Mouse (Mus musculus) limb, embryonic 13.5 days (tissue): ENCODE measurements at regions not wholly inside any gene's neighbourhood (a gene's known extent, or its start where the extent isn't known, plus 50 kb on each side); places are given as distances from the start of the nearest gene placed in this dataset.

Experiments used
- ATAC-seq: fragments of 200-750 bp; cut with Nextera tagmentation; 2 replicates; pipeline ENCODE4 v1.8.0; 2017; ENCODE audit warnings: low read depth, moderate number of reproducible peaks, moderate TSS enrichment; ENCODE audit not compliant: low FRiP score
- H3K27ac ChIP-seq: fragments of 300-500 bp; sonication (generic); 2 replicates; pipeline ENCODE4 v1.5.1; 2015; ENCODE audit warnings: inconsistent platforms, mild to moderate bottlenecking, moderate library complexity
- H3K27me3 ChIP-seq: fragments of 300-500 bp; sonication (generic); 2 replicates; pipeline ENCODE4 v1.6.1; 2015; ENCODE audit warnings: mild to moderate bottlenecking, inconsistent platforms
- H3K36me3 ChIP-seq: fragments of 300-500 bp; sonication (generic); 2 replicates; pipeline ENCODE4 v1.6.1; 2015; ENCODE audit warnings: inconsistent platforms, mild to moderate bottlenecking, moderate library complexity
- H3K4me1 ChIP-seq: fragments of 300-500 bp; sonication (generic); 2 replicates; pipeline ENCODE4 v1.6.1; 2015; ENCODE audit warnings: inconsistent platforms
- H3K4me2 ChIP-seq: fragments of 300-500 bp; sonication (generic); replicated peaks from 2 replicates; pipeline ENCODE4 v1.6.1; 2015; ENCODE audit warnings: inconsistent platforms, mild to moderate bottlenecking, moderate library complexity
- H3K4me3 ChIP-seq: fragments of 300-500 bp; sonication (generic); 2 replicates; pipeline ENCODE4 v1.5.1; 2015; ENCODE audit warnings: moderate library complexity, mild to moderate bottlenecking, inconsistent platforms
- H3K9ac ChIP-seq: fragments of 300-500 bp; sonication (generic); 2 replicates; pipeline ENCODE4 v1.6.1; 2015; ENCODE audit warnings: mild to moderate bottlenecking, inconsistent platforms
- H3K9me3 ChIP-seq: fragments of 300-500 bp; sonication (generic); 2 replicates; pipeline ENCODE4 v1.6.1; 2016; ENCODE audit warnings: inconsistent platforms
- WGBS: fragments of 180-500 bp; shearing (Covaris S2); methylation state at CpG from one replicate; pipeline ENCODE4 v1.1.7; 2015; 5-methylcytosine and 5-hydroxymethylcytosine counted together

- ATAC-seq, result no peak
- H3K4me3 ChIP-seq, result no peak overlapping the region
- H3K9me3 ChIP-seq, result no peaks in the 10 kb centered on the region
- no peaks in the 10 kb centered on the region for H3K36me3 ChIP-seq
- peaks cover 14% of the 10 kb centered on the region for H3K4me1 ChIP-seq
- 22% methylated on average over 7 of the region's 7 CpGs for WGBS
- no peak overlapping the region for H3K4me2 ChIP-seq
- H3K27ac ChIP-seq, result no peak overlapping the region
- H3K9ac ChIP-seq, result no peak overlapping the region
- H3K27me3 ChIP-seq, result 0 out of 2 replicates have a peak, but pooled peaks cover 3% of the 10 kb centered on the region
Measured at GRCm38 (mm10) chr3:66592259-66592658, 295.6 kb upstream of the Veph1 start.

DNA sequence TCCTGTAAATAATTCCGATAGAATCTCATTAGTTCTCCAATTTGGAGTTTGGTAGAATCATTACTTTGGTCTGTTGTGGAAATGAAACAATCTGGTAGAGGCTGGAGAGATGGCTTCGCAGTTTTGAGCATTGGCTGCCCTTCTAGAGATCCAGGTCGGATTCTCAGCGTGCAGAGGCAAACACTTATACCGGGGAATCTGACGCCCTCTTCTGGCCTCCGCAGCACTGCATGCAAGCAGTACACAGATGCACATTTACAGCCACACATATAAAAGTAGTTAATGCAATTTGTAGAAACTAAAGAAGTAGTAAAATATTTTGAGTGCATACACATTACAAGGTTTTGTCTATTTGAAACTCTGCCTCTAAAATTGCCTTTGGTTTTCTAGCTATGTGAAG lies 294.1 kb upstream of the Veph1 start:
- WGBS, result 54% methylated on average over 7 of the region's 7 CpGs
- H3K4me1 ChIP-seq, result peaks cover 14% of the 10 kb centered on the region
- no peak overlapping the region for H3K4me2 ChIP-seq
- ATAC-seq, result no peak
- no peaks in the 10 kb centered on the region for H3K9me3 ChIP-seq
- H3K36me3 ChIP-seq, result no peaks in the 10 kb centered on the region
- H3K4me3 ChIP-seq, result no peak overlapping the region
- H3K27me3 ChIP-seq, result 0 out of 2 replicates have a peak, but pooled peaks cover under 1% of the 10 kb centered on the region
- no peak overlapping the region for H3K27ac ChIP-seq
- H3K9ac ChIP-seq, result no peak overlapping the region

DNA sequence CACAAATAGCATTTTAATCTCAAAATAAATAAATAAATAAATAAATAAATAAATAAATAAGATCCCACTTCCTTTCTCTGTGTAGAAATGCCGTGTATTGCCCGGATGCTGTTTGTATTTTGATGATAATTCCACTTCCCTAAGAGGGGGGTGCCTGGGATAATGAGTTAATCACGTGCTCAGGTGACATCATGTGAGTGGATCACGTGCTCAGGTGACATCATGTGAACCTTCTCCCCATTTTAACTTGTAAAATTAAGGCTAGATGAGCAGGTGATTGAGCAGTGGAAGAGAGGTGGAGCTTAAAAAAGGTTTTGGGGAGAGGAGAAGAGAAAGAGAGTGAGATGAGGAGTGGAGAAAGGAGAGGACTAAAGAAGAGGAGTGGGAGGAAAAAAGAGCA lies 292.8 kb upstream of the Veph1 start:
- WGBS, result 88% methylated on average over 4 of the region's 4 CpGs
- Histone ChIP-seq H3K4me3 (no peak overlapping the region), H3K4me1 (peaks cover 23% of the 10 kb centered on the region), H3K9me3 (no peaks in the 10 kb centered on the region), H3K27ac (no peak overlapping the region), H3K36me3 (no peaks in the 10 kb centered on the region), H3K27me3 (no peaks in the 10 kb centered on the region), H3K4me2 (no peak overlapping the region), H3K9ac (no peak overlapping the region)
- no peak for ATAC-seq

GRCm38 (mm10) chr3:66584831-66585230 lies 288.2 kb upstream of the Veph1 start:
- no peak overlapping the region for H3K9ac ChIP-seq
- H3K9me3 ChIP-seq, result no peaks in the 10 kb centered on the region
- WGBS, result 35% methylated on average over 9 of the region's 9 CpGs
- H3K27me3 ChIP-seq, result no peaks in the 10 kb centered on the region
- H3K27ac ChIP-seq, result no peak overlapping the region
- no peak overlapping the region for H3K4me3 ChIP-seq
- H3K4me2 ChIP-seq, result no peak overlapping the region
- H3K36me3 ChIP-seq, result no peaks in the 10 kb centered on the region
- H3K4me1 ChIP-seq, result peaks cover 13% of the 10 kb centered on the region; the same call in 1 of the 2 replicates
- peak; percentile 73 for ATAC-seq

DNA sequence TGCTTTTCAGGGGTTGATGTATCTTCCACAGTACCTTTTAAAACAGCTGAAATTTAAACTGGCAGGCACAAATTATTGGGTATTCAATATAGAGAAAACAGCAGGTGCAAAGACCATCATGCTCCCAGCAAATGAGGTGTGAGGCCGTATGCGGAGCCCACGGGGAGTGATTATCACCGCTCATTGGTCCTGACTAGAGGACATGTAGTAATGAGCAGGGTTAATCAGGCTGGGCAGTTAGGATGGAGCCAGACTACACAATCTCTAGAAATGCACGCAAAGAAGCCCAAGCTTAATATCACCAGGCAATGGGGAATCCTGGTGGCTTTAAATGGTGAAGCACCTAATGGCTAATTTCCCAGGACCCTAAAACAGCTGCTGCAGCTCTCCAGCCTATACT lies 287.5 kb upstream of the Veph1 start:
- peaks cover 13% of the 10 kb centered on the region; the same call in 1 of the 2 replicates for H3K4me1 ChIP-seq
- peak; percentile 51; the same call in 1 of the 2 replicates for ATAC-seq
- no peaks in the 10 kb centered on the region for H3K27me3 ChIP-seq
- no peak overlapping the region for H3K9ac ChIP-seq
- no peaks in the 10 kb centered on the region for H3K9me3 ChIP-seq
- H3K4me3 ChIP-seq, result no peak overlapping the region
- WGBS, result 50% methylated on average over 5 of the region's 5 CpGs
- no peak overlapping the region for H3K4me2 ChIP-seq
- no peaks in the 10 kb centered on the region for H3K36me3 ChIP-seq
- H3K27ac ChIP-seq, result no peak overlapping the region

DNA sequence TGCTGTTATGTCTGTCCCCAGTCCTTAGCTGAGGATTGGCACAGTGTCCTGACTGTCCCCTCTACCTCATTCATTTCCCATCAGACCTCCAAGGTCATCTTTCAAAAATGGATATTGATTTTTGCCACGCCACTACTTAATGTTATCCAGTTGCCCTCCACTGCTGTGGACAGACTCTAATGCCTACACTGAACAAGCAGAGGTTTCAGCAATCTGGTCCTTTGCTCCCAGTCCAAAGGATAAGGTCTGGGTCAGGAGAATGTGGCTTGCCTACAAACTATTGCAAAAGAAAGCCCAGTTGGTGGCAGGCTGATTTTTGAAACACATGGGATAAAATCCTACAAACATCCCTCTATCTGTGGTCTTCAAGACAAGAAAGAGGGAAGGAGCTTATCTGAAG lies 280.0 kb upstream of the Veph1 start:
- Histone ChIP-seq H3K36me3 (no peaks in the 10 kb centered on the region), H3K27ac (no peak overlapping the region), H3K4me2 (no peak overlapping the region), H3K9me3 (no peaks in the 10 kb centered on the region), H3K4me1 (peaks cover 23% of the 10 kb centered on the region), H3K4me3 (no peak overlapping the region), H3K27me3 (no peaks in the 10 kb centered on the region; the same call in 1 of the 2 replicates), H3K9ac (no peak overlapping the region)
- no peak for ATAC-seq
- 84% methylated on average over 1 of the region's 1 CpGs for WGBS

DNA sequence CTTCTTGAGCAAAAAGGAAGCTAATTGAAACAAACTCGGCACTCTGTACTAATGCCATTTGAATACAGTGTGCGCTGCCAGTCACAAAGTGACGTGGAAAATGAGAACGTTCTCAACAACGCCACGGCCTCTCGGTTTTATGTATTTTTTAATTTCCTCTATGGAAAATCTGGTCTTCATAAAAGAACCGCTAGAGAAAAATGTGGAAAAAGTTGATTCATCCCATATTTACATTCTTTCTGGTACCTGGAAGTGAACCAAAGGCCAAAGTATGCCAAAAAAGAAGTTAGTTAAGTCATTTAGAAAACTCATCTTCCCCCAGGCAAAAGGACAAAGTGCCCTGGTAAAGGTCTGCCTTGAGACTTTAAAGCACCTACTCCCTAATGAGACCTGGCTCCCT lies 277.7 kb upstream of the Veph1 start:
- Histone ChIP-seq H3K9ac (no peak overlapping the region), H3K36me3 (no peaks in the 10 kb centered on the region), H3K27me3 (no peaks in the 10 kb centered on the region; the same call in 1 of the 2 replicates), H3K27ac (peak overlapping the region; percentile 80), H3K4me3 (no peak overlapping the region), H3K4me1 (peaks cover 23% of the 10 kb centered on the region), H3K9me3 (no peaks in the 10 kb centered on the region), H3K4me2 (peak overlapping the region; percentile 17; the same call in 1 of the 2 replicates)
- 25% methylated on average over 8 of the region's 8 CpGs for WGBS
- ATAC-seq, result 0 out of 2 replicates have a peak, but pooled peaks have one; percentile 16

GRCm38 (mm10) chr3:66572887-66573519 lies 276.4 kb upstream of the Veph1 start:
- H3K4me2 ChIP-seq, result peak overlapping the region; percentile 45
- no peaks in the 10 kb centered on the region for H3K9me3 ChIP-seq
- peak; percentile 78 for ATAC-seq
- no peaks in the 10 kb centered on the region for H3K27me3 ChIP-seq
- WGBS, result 47% methylated on average over 12 of the region's 12 CpGs
- H3K9ac ChIP-seq, result no peak overlapping the region
- peak overlapping the region; percentile 79 for H3K27ac ChIP-seq
- peaks cover 23% of the 10 kb centered on the region for H3K4me1 ChIP-seq
- no peak overlapping the region for H3K4me3 ChIP-seq
- no peaks in the 10 kb centered on the region for H3K36me3 ChIP-seq

GRCm38 (mm10) chr3:66570342-66570741 lies 273.7 kb upstream of the Veph1 start:
- Histone ChIP-seq H3K4me3 (no peak overlapping the region), H3K27me3 (no peaks in the 10 kb centered on the region), H3K36me3 (no peaks in the 10 kb centered on the region), H3K27ac (no peak overlapping the region), H3K4me1 (peaks cover 23% of the 10 kb centered on the region), H3K9ac (no peak overlapping the region), H3K9me3 (no peaks in the 10 kb centered on the region), H3K4me2 (no peak overlapping the region)
- WGBS, result 64% methylated on average over 5 of the region's 5 CpGs
- ATAC-seq, result no peak

- Histone ChIP-seq H3K27me3 (no peaks in the 10 kb centered on the region), H3K36me3 (no peaks in the 10 kb centered on the region), H3K9ac (no peak overlapping the region), H3K4me1 (no peaks in the 10 kb centered on the region), H3K4me2 (no peak overlapping the region), H3K27ac (no peak overlapping the region), H3K9me3 (no peaks in the 10 kb centered on the region), H3K4me3 (no peak overlapping the region)
- ATAC-seq, result no peak
- WGBS, result 83% methylated on average over 7 of the region's 7 CpGs
Measured at GRCm38 (mm10) chr3:66564268-66565245, 267.9 kb upstream of the Veph1 start.

DNA sequence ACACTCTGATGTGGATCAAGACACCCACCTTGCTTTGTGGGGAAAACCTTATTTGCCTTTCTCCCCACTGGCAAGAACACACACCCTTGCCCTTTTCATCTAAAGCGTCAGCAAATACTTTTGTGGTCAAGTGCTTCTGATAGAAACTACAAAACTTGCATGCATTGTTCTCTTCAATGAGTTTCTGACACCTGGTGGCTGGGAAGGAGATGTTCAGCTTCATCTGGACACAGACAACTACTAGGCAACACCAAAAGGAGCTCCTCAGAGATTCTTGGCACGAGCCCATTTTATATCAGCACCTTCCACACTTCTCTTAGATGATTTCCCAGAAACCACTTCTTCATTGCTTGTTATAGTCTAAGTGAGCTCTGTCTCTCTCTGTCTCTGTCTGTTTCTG lies 266.7 kb upstream of the Veph1 start:
- H3K4me3 ChIP-seq, result no peak overlapping the region
- H3K27ac ChIP-seq, result no peak overlapping the region
- no peak for ATAC-seq

DNA sequence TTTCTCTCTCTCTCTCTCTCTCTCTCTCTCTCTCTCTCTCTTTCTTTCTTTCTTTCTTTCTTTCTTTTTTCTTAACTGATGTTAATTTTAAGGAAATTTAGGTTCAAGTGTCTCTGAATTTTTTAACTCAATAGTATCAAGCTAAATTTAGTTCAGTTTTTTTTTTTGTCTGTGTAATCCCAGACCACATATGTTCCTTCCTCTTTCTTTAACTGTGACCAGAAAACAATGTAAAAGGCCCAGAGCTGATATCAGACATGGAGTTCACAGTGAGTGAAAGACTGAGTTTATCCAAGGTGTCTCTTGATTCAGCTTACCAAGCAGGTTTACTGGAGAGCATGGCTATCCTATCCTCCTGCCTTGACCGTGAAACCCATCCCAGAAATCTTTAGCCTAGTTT lies 258.9 kb upstream of the Veph1 start:
- WGBS, result 94% methylated on average over 1 of the region's 1 CpGs
- no peak for ATAC-seq
- H3K27me3 ChIP-seq, result no peaks in the 10 kb centered on the region
- no peaks in the 10 kb centered on the region for H3K36me3 ChIP-seq
- H3K9me3 ChIP-seq, result no peaks in the 10 kb centered on the region
- H3K4me1 ChIP-seq, result no peaks in the 10 kb centered on the region; the same call in 1 of the 2 replicates
- no peak overlapping the region for H3K4me3 ChIP-seq
- no peak overlapping the region for H3K27ac ChIP-seq
- no peak overlapping the region for H3K9ac ChIP-seq
- no peak overlapping the region for H3K4me2 ChIP-seq

More for the DNA sequence above, 266.7 kb upstream of the Veph1 start:
- no peaks in the 10 kb centered on the region for H3K4me1 ChIP-seq
- 85% methylated on average over 2 of the region's 2 CpGs for WGBS
- no peaks in the 10 kb centered on the region for H3K9me3 ChIP-seq
- H3K9ac ChIP-seq, result no peak overlapping the region
- H3K36me3 ChIP-seq, result no peaks in the 10 kb centered on the region
- H3K4me2 ChIP-seq, result no peak overlapping the region
- no peaks in the 10 kb centered on the region for H3K27me3 ChIP-seq
